Mouse (Mus musculus): Measurements from ENCODE around the gene Prmt3.

Prmt3 gene

DNA sequence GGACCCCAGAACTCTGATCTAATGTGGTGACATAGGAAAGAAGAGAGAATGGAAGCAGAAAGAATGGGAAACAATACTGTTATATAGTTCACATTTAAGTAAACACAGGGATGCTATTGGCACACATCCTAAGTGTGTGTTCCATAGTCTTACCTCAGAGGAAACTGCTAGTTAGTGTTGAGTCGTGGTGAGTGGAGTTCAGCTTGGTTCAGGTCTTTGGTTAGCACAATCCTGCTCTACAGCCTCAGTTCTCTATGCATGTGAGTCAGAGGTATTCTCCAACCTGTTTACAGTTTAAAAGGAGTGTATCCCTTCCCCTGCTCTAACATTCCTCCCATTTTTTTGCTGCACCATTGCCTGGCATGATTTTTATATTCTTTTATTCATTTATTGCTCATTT is 19.0 kb downstream of the Prmt3 start:
- DNase-seq (ENCODE audit: extremely low spot score), result no peak

DNA sequence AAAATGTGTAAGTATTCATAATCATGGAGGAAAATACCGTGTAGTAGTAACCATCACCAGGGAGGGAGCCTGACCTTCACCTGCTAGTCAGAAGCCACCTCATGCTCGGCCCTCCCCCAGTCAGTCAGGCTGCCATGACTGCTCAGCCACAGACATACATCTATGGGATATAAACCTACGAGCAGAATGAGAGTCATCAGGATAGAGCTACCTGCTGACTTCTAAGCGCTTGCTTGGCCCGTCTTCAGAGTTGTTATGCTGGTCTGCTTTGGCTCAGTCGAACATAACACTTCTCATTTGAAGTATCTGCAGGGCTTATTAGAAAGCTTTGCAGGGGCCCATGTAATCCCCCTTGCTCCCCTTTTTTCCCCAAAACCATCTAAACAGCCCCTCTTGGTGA is 25.4 kb downstream of the Prmt3 start:
- DNase-seq (ENCODE audit: extremely low spot score), result no peak

DNA sequence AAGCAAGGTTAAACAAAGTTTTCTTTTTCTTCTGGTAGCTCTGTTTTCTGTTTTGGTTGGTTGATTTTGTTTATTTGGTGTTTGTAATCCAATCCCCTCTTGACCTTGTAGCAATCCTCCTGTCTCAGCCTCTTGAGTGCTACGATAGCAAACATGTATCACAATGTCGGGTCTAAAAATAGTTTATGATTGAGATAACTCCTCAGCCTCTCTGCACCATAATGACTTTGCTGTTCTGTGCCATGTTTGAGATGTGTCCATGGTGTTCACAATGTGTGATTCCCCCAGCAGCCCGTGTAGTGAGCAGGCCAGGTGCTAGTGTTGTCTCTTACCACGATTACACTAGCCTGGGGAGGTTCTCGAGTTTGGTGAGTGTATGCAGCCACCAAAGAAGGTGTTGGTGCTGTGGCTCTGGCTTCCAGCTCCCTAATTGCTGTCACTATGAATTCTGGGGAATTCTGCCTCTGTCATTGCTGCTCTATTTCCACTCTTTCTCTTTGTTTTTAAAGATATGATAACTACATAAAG is 26.6 kb downstream of the Prmt3 start:
- DNase-seq (ENCODE audit: extremely low spot score), result no peak

DNA sequence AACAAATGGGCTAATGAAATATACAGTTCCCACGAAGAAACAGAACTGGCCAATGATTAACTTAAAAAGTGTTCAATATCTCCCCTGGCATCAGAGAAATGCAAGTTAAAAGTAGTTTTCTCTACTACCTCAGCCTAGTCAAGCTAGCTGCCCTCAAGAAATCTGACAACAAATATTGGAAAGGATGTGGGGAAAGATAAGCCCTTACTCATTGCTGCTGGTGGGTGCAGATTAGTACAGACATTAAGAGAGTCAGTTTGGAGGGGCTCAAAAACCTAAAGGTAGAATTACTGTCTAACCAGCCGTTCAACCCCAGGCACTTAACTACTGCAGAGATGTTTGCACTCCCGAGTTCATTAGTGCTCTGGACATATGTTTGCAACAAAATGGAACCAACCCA is 27.5 kb downstream of the Prmt3 start:
- no peak for DNase-seq (ENCODE audit: extremely low spot score)

DNA sequence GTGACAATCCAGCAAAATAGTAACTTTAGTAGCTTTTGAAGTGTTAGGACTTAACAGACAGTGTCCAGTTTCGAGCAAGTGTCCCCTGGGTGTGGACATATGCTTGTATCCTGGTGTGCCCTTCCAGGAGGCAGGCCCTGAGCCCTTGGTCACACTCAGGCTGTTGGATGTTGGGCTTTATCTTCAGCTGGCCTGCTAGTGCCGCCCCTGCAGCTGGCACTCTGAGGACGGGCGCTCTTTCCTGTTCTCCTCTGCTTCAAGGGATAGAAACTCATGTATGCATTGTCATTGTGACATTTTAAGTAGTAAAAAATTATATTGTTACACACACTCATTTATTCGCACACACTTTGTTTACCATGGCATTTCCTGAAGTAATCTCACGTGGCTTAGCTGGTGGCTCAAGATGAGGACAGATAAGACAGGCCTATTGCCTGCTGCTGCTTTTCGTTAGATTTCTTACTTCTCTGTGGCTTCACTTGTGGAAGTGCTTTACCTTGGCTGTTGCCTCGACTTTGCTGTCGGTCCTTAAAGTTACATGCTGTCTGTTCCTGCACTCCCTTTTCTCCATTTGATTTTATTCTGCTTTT is 29.0 kb downstream of the Prmt3 start:
- DNase-seq (ENCODE audit: extremely low spot score), result no peak

DNA sequence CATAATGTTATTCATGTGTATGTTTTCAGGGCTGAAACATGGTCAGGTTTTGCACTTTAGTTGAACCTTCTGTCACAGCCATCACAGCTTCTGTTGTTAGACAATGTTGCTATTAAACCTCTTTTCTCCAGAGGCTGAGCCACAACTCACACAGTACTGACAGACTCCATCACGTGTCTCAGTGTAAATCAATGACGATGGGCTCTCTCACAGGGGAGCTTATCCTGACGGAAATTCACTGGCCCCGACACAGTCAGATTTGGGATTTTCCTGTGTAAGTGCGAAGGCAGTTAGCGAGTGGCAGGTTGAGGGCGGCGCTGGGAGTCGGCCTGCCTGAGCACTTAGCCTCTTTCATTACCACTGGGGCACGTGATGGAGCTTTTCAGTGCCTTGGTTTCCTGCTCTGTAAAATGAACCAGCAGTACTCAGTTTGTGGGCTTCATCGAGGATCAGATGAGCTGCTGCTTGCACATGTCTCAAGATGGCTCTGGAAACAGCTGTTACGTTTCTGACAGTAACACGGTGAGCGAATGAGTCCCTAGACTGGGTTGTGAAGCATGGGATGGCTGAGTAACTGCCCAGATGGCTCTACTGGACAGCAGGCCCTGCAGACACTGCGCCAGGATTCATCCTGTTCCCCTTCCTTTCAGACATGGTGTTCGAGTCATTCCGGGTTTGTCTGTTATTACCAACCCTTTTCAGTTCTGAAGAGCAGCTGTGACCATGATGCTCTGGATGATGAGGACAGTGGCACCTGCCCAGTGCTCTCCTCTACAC is 29.9 kb downstream of the Prmt3 start:
- no peak for DNase-seq (ENCODE audit: extremely low spot score)

DNA sequence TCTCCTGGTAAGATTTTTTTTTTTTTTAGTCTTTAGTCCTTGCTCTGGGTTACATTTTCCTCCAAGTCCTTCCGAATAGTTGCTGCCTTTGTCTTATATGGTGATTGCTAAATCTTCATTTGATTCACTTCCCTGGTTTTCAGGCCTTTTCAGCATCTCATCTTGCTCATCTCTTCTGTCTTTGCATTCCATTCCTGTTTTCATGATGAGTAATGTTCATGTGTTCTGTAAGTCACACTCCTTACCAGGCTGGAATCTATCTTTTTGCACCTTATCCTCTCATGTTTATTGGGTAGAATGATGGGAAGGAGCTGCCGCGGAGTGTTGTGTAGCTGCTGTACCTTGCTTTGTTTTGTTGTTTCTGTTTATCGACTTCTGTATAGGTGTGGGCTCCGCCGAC is 31.0 kb downstream of the Prmt3 start:
- no peak for DNase-seq (ENCODE audit: extremely low spot score)

DNA sequence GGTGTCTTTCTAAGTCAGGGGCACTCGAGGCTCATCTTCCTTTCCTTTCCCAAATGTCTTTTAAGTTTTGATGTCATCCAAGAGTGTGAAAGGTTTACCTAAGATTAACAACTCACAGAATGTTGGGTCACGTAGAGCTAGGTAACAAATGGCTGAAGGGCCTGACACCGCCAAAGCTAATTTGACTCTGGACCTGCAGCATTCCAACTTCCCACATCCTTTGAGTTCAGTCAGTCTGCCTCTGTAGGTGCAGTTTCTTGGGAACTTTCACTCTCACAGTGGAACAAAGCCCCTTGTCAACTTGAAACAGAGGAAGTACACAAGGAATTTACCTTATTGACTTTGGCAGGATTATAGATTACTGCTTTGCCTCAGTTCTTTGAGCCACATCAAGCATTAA is 31.4 kb downstream of the Prmt3 start:
- no peak for DNase-seq (ENCODE audit: extremely low spot score)

DNA sequence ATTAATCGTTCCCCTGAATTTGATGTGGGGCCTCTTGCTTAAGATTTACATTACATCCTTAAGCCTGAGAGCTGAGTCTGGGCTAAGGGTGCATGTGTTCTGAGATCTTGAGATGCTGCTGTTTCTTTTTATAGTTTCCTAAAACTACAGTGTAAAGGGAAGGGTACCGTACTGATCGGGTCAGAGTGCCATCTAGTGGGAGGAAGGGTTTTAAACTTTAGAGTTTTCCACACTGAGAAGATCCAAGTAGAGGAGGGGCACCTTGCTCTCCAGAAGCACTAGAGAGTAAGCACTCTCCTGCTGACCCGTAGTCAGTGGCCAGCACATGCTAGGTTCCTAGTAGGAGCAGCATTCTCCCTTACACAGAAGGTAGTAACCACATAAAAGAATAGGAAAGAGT is 33.2 kb downstream of the Prmt3 start:
- peak; percentile 14 for DNase-seq (ENCODE audit: extremely low spot score)

DNA sequence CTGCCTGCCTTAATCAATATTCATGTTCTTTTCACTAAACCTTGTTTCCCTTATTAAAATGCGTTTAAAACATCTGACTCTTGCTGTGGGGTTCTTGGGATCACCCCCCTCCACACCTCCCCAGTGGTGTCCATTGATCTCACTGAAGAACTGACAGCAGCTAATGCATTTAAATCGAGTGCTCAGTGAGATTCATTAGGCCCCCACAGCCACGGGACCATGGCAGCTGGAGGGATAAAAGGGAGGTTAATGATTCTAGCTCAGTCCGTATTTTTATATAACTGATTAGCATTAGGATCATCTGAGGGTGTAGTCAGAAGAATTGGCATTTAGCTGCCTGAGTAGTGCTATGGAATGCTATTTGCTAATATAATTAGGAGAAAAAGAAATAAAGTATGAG is 41.2 kb downstream of the Prmt3 start:
- no peak for DNase-seq (ENCODE audit: extremely low spot score)

DNA sequence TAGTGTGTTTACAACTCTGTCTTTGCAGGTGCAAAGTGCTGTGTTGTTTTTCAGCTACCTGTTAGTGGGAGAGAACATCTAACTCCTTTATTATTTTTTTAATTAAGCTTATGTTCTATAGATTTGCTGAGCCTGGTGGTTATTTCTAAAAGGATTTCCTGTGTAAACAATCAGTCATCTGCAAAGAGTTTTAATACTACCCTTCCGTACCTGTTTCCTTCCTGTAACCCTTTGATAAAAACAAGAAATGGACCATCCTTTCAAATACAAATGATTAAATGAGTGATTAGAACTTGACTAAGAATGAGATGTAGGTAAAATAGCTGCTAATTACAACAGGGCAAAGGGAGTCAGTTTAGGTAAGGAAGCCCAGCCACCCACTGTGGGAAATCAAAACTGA is 43.2 kb downstream of the Prmt3 start:
- no peak for DNase-seq (ENCODE audit: extremely low spot score)

DNA sequence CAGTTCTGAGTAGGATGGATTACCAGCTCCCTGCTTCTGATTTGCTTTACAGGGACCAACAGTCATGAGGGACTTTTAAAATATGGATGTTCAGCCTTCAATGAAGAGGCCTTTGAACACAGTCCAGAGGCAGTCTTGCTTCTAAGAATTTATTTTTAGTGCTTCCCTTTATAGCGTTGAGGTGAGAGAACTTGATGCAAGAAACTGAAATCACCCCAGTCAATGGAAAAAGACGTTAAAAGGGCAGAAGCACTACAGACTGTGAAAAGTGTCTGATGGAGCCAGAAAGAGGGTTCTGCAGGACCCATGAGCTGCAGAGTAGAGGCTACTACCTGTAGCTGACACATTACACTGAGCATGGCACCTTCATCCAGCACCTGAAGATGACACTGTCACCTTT is 43.9 kb downstream of the Prmt3 start:
- no peak for DNase-seq (ENCODE audit: extremely low spot score)

DNA sequence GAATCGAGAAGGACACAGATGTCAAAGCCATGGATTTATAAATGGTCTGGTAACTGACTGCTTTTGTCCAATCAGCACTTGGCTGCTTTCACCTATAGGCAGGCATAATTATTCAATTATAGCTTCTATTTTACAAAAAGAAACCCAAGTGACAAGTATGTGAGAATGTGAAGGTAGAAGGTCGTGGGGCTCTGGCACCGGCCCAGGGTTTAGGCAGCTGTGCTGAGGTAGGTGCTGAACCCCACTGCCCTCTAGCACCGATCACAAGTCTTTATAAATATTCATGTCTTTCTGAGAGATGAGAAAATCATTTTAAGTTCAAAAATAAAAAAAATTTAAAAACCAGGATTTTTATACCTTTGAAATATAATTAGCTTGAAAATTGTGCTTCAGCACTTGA is 45.4 kb downstream of the Prmt3 start:
- DNase-seq (ENCODE audit: extremely low spot score), result no peak

DNA sequence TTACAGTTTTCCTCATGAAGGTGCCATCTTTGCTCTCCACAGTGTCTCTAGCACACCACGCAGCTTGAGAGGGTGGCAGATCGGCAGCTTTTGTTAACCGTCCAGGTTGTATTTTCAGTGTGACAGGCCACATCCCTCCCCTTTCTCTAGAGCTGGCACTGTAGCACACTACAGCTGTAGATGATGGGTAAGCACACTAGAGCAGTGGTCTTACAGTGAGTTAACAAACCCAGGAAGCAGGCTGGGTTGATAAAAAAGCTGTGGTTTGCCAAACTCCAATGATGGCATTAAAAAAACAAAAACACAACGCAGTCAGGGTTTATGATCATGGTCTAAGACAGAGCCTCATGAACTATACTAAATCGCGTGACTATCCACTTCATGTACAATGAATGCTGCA is 45.9 kb downstream of the Prmt3 start:
- DNase-seq (ENCODE audit: extremely low spot score), result no peak

DNA sequence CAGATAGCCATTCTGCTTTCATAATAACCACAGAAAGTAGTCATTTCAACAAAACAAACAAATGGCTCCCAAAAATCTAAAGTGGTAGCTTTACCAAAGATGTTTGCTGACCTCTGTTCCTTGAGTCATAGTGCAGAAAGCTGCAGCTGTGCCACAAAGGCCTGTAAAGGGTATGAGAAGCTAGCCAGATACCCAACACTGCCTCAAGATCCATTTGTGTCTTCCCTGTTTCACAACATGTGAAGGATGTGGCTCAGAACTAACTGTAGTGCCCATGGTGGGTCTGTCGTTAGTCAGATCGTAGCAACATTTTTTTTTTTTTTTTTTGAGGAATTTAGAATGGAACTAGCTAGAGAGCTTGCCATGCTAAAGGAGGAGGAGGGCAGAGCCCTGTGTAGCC is 46.4 kb downstream of the Prmt3 start:
- no peak for DNase-seq (ENCODE audit: extremely low spot score)

DNA sequence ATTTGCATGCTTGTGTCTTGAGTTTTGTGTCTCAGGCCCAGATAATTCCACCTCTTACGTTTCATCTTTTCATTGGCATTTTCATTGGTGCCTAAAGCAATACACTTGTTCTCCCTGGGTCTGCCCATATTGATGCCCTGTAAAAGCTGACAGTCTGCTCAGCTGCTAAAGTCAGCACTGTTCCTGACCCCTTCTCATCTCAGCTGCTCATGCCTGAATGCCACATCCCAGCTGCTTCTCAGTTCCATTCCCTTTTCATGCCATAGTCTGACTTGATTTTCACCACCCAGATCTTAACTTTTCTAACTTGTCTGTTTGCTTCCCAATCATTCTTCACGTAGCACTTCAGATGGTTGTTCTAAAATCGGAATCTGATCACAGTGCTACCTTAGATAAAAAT is 47.3 kb downstream of the Prmt3 start:
- no peak for DNase-seq (ENCODE audit: extremely low spot score)

DNA sequence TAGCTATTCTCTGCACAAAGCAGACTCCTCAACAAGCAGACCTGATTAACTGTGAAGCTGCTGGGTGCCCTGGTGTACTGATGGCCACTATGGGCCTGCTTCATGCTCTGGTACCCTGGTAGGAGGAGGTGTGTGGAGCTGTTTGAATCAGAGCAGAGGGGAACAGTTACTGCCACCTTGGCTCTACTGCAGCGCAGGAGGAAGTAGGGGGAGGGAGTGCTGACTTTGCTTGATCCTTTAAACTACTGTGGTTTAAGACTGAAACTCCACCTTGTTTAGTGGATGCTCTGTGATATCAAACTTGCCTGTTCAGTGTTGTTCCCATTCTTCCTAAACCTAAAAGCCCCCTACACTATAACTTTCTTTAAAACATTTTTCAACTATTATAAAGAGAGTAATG is 49.8 kb downstream of the Prmt3 start:
- no peak for DNase-seq (ENCODE audit: extremely low spot score)

DNA sequence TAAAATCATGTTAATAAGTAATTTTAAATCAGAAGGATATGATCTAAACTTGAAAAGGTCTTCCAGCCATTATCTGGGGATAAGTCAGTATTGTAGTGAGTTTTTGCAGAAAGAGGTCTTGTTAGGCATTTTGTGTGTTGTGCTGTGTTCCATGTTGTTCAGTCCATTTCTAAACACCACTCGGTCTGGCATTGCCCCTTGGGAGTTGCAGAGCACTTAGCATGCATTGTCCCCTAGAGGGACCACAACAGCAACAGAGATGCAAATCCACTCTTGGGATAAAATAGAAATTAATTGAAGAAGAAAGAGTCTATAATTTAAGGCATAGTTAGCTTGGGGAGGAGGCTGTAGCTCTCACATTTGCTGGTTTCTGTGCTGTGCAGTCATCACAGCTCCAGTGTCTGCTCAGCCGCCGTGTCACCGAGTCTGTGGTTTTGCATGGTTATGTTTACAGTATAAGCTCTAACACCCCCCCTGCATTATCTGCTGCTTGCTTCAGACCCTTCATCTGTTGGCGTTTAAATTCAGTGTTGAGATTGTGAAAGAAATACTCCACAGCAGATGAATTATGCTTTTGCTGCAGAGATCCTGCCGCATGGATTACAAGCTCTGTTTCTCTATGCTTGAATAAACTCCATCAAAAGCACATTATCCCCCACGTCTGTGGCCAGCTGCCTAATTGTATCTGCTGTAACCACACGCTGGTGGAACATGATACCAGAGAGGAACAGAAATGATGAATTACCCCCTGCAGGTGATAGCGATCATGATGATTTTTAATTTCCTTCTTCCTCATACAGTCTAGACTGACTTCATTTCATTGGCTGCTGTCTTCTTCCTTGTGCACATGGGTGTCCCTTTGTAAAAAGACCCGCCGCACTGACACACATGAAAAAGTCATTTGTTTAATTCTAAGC is 64.5 kb downstream of the Prmt3 start:
- no peak for DNase-seq (ENCODE audit: extremely low spot score)

DNA sequence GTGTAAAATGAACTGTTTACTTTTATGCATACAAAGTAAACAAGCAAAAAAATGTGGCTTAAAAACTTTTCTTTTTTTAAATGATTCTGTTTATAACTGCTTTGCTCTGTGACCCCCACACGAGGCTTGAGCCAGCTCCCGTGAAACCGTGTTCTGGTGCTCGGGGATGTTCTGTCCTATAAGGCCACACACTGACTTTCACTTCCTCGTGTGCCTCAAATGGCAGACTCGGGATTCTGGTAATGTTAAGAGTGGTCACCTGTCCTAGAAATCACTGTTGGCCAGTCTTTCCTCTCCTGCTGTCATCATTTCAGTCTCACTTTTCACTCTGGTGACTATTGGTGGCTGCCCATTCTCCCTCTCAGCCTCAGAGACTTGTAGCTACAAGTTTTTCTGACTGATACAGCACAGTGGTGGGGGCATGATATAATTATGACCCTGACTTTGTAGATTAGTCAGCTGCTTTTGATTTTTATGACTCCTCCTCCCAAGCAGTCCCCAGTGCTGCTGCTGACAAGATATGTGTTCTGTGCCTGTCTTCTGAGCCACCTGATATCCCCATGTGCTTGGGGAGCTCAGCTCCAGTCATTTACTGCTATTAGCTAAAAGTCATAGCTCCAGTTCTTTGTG is 65.3 kb downstream of the Prmt3 start:
- no peak for DNase-seq (ENCODE audit: extremely low spot score)

DNA sequence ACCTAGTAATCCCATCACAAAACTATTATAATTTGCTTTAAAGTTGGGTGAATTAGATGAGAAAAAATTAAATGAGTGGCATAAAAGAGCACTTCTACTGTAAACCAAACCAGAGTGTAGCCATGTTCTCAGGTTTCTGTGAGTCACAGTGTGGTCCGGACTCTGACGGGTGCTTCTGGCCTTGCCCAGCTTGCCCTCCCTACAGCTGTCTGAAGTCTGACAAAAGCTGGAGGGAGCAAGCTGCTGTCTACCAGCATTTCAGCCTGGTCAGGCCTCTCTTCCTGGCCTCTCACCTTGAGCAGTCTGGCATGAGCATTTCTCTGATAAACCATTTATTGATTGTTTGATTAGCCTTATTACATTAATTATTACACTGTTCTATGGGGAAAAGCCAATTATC is 69.8 kb downstream of the Prmt3 start:
- DNase-seq (ENCODE audit: extremely low spot score), result no peak

DNA sequence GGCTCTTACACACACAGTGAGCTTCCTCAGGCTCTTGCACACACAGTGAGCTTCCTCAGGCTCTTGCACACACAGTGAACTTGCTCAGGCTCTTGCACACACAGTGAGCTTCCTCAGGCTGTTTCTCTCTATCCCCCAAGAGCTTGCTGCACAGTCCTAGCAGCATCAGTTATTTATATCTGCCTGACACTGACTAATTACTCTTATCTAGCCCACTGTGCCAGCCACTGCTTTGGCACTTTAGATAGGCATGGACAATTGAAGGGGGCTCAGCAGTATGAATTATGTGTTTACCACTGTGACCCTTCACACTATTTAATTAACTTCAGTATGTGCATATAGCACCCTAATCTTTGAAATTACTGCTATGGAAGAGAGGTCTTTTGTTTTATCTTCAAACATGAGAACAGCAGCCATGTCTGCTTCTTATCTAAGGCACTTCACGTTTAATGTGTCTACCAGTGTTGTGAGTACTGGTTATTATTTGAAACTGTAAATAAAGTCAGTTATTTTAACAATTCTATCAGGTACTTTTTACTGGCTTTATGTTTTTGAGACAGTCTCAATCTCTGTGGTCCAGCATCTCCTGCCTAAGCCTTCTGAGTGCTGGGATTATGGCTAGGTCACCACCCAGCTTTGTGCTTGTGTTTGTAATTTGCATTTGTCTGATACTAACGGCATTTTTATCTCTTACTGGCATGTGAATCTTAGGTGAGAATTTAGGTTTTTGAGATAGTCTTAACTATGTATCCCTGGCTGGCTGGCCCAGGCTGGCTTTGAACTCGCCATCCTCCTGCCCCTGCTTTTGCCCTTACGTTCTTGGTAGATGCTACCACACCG is 75.4 kb downstream of the Prmt3 start:
- DNase-seq (ENCODE audit: extremely low spot score), result no peak
